Comparison of ENCODE assay signal across 9 mouse cellular contexts in genomic region chr4:139142985-139143384, GRCm38 (mm10). TPM values are rescaled to one million over a fixed set of nuclear protein-coding genes. Genes with fewer than 3 reads are reported as not detected.
DNase-seq lines count a peak whose midpoint lies in the region; ATAC-seq and TF ChIP-seq lines count a peak whose summit lies in the region.
"Had no signal": no experiment of that assay in that cellular context is flagged by ENCODE, and none has a peak within 500 bp of the region (broad histone marks: within the 10 kb centered on the region; RNA-seq: fewer than 3 reads in every experiment).

No protein-coding gene starts in this region.

- no peaks in the 10 kb centered on the region for H3K36me3 ChIP-seq in kidney, postnatal 0 days (ENCODE audit: insufficient read depth, low read length)
- no peaks in the 10 kb centered on the region for H3K36me3 ChIP-seq in hindbrain, embryonic 14.5 days (replicated peaks; ENCODE audit: control insufficient read depth, insufficient read depth)
- no peaks in the 10 kb centered on the region for H3K36me3 ChIP-seq in midbrain, postnatal 0 days (ENCODE audit: insufficient read depth, low read length)

- H3K4me2 ChIP-seq in kidney, postnatal 0 days (ENCODE audit: low read length) = peak overlapping the region; percentile 31
- peak overlapping the region; percentile 30 for H3K4me2 ChIP-seq in hindbrain, embryonic 14.5 days (replicated peaks)
- H3K4me2 ChIP-seq in midbrain, postnatal 0 days (ENCODE audit: low read depth, low read length, poor library complexity, severe bottlenecking) = peak overlapping the region; percentile 29

- peak; percentile 78 for ATAC-seq in kidney, postnatal 0 days (replicated peaks; ENCODE audit: low FRiP score, low read depth)
- no peak for ATAC-seq in hindbrain, embryonic 14.5 days (ENCODE audit: low FRiP score)
- ATAC-seq in midbrain, postnatal 0 days (ENCODE audit: low FRiP score) = no peak

- peak; percentile 87 for DNase-seq in kidney, postnatal 0 days (ENCODE audit: low spot score)
- DNase-seq in kidney, adult 11 months = no peak
- peak; percentile 49 for DNase-seq in embryo, embryonic 9.5 days (ENCODE audit: extremely low spot score)
- DNase-seq in hindbrain, embryonic 14.5 days (ENCODE audit: low spot score) = peak; percentile 30
- peak; percentile 22 for DNase-seq in midbrain, postnatal 0 days (ENCODE audit: low spot score)
- DNase-seq in ovary, postnatal 36 days (ENCODE audit: low spot score) = no peak
- no peak for DNase-seq in layer of hippocampus, postnatal 36 days
- DNase-seq in heart, adult 9 months (ENCODE audit: low spot score in 2 of 2) = no peak

- TF ChIP-seq CTCF in kidney, postnatal 0 days (IDR thresholded peaks at IDR 0.05; ENCODE audit: low read depth) = no peak
- TF ChIP-seq CTCF in midbrain, postnatal 0 days (IDR thresholded peaks at IDR 0.05) = no peak

- no peaks in the 10 kb centered on the region; the same call in 1 of the 2 replicates for H3K4me1 ChIP-seq in kidney, postnatal 0 days (replicated peaks; ENCODE audit: insufficient read depth, low read length)
- H3K4me1 ChIP-seq in hindbrain, embryonic 14.5 days (replicated peaks; ENCODE audit: control insufficient read depth, insufficient read depth, low read length) = 0 out of 2 replicates have a peak, but pooled peaks cover 3% of the 10 kb centered on the region
- no peaks in the 10 kb centered on the region for H3K4me1 ChIP-seq in midbrain, postnatal 0 days (ENCODE audit: insufficient read depth, low read length)

- H3K9me3 ChIP-seq in kidney, postnatal 0 days (replicated peaks; ENCODE audit: low read length) = 0 out of 2 replicates have a peak, but pooled peaks cover under 1% of the 10 kb centered on the region
- H3K9me3 ChIP-seq in hindbrain, embryonic 14.5 days (ENCODE audit: control insufficient read depth, low read length) = peaks cover 6% of the 10 kb centered on the region
- H3K9me3 ChIP-seq in midbrain, postnatal 0 days (ENCODE audit: low read length) = peaks cover 5% of the 10 kb centered on the region; the same call in 1 of the 2 replicates

- 0 out of 2 replicates have a peak overlapping the region, but pooled peaks have one; percentile 4 for H3K4me3 ChIP-seq in kidney, postnatal 0 days (replicated peaks; ENCODE audit: low read depth, low read length)
- H3K4me3 ChIP-seq in hindbrain, embryonic 14.5 days (replicated peaks; ENCODE audit: low read length) = no peak overlapping the region
- 0 out of 2 replicates have a peak overlapping the region, but pooled peaks have one; percentile 15 for H3K4me3 ChIP-seq in midbrain, postnatal 0 days (ENCODE audit: low read depth, low read length)
- H3K4me3 ChIP-seq: megakaryocyte, embryonic 14.5 days had no signal

- H3K9ac ChIP-seq in kidney, postnatal 0 days (ENCODE audit: low read depth, low read length) = no peak overlapping the region
- H3K9ac ChIP-seq in hindbrain, embryonic 14.5 days = no peak overlapping the region
- 0 out of 2 replicates have a peak overlapping the region, but pooled peaks have one; percentile 24 for H3K9ac ChIP-seq in midbrain, postnatal 0 days (replicated peaks; ENCODE audit: low read length, poor library complexity, severe bottlenecking)

- 23% methylated on average over 9 of the region's 9 CpGs for WGBS in kidney, postnatal 0 days
- WGBS in hindbrain, embryonic 14.5 days = 40% methylated on average over 9 of the region's 9 CpGs
- 21% methylated on average over 9 of the region's 9 CpGs for WGBS in midbrain, postnatal 0 days

- H3K27ac ChIP-seq in kidney, postnatal 0 days = peak overlapping the region; percentile 60; the same call in 1 of the 2 replicates
- no peak overlapping the region for H3K27ac ChIP-seq in hindbrain, embryonic 14.5 days
- H3K27ac ChIP-seq in midbrain, postnatal 0 days (ENCODE audit: low read depth, low read length) = no peak overlapping the region

- H3K27me3 ChIP-seq in kidney, postnatal 0 days (ENCODE audit: insufficient read depth, low read length) = no peaks in the 10 kb centered on the region
- no peaks in the 10 kb centered on the region for H3K27me3 ChIP-seq in hindbrain, embryonic 14.5 days (ENCODE audit: control insufficient read depth, insufficient read depth, low read length)
- H3K27me3 ChIP-seq in midbrain, postnatal 0 days (ENCODE audit: insufficient read depth, low read length) = no peaks in the 10 kb centered on the region

RNA-seq across cellular contexts. Expression of gene Minos1, which starts 12.1 kb away (rescaled TPM):
- polyA plus RNA-seq in kidney, postnatal 0 days (2015; fragmentation: Nextera tagmentation; extraction: Ambion mirVana) = 796 and 875 TPM in 2 replicates
- 391 and 450 TPM in 2 replicates for polyA plus RNA-seq in hindbrain, embryonic 14.5 days (2014; fragmentation: Nextera tagmentation; extraction: Ambion mirVana)
- total RNA-seq in midbrain, postnatal 0 days (2014; rRNA removed) = 21.9 and 31.0 TPM in 2 replicates
- polyA plus RNA-seq in midbrain, postnatal 0 days (2015; fragmentation: Nextera tagmentation; extraction: Ambion mirVana) = 377 and 397 TPM in 2 replicates
- 100 to 1,000 TPM; 198 to 212 TPM for total RNA-seq in layer of hippocampus, postnatal 36 days (2021)

RNA-seq across cellular contexts. Expression of gene Capzb, which starts 49.7 kb away (rescaled TPM):
- 304 and 348 TPM in 2 replicates for polyA plus RNA-seq in kidney, postnatal 0 days (2015; fragmentation: Nextera tagmentation; extraction: Ambion mirVana)
- 248 and 249 TPM in 2 replicates for polyA plus RNA-seq in hindbrain, embryonic 14.5 days (2014; fragmentation: Nextera tagmentation; extraction: Ambion mirVana)
- 84.0 and 108 TPM in 2 replicates for total RNA-seq in midbrain, postnatal 0 days (2014; rRNA removed)
- polyA plus RNA-seq in midbrain, postnatal 0 days (2015; fragmentation: Nextera tagmentation; extraction: Ambion mirVana) = 308 and 309 TPM in 2 replicates
- total RNA-seq in layer of hippocampus, postnatal 36 days (2021) = 100 to 1,000 TPM; 417 to 423 TPM

RNA-seq across cellular contexts. Expression of gene Nbl1, which starts 50.2 kb away (rescaled TPM):
- polyA plus RNA-seq in kidney, postnatal 0 days (2015; fragmentation: Nextera tagmentation; extraction: Ambion mirVana) = 34.0 and 39.4 TPM in 2 replicates
- 47.8 and 47.9 TPM in 2 replicates for polyA plus RNA-seq in hindbrain, embryonic 14.5 days (2014; fragmentation: Nextera tagmentation; extraction: Ambion mirVana)
- 60.7 and 62.2 TPM in 2 replicates for total RNA-seq in midbrain, postnatal 0 days (2014; rRNA removed)
- polyA plus RNA-seq in midbrain, postnatal 0 days (2015; fragmentation: Nextera tagmentation; extraction: Ambion mirVana) = 53.4 and 55.7 TPM in 2 replicates
- 10 to 100 TPM; 77.2 to 86.8 TPM for total RNA-seq in layer of hippocampus, postnatal 36 days (2021)

Comparison
In these comparisons a context has a peak if more than half of its experiments do, and no peak if none do; other contexts are left out.
1. DNase-seq: peak in kidney, postnatal 0 days (single experiment), embryo, embryonic 9.5 days (single experiment), hindbrain, embryonic 14.5 days (single experiment) and midbrain, postnatal 0 days (single experiment); none in kidney, adult 11 months (single experiment), ovary, postnatal 36 days (single experiment), layer of hippocampus, postnatal 36 days (0 of 2) and heart, adult 9 months (0 of 2).
2. Peak in every context shown above with its lines, with median percentiles within 50 percentile points of each other: H3K4me2 ChIP-seq.